Mouse (Mus musculus): ENCODE data around the gene Trmt10a. TPM values are rescaled to one million over a fixed set of nuclear protein-coding genes. Genes with fewer than 3 reads are reported as not detected.

The Trmt10a gene
- polyA plus RNA-seq, 1 experiment from 2014 or later, result 7.0 TPM

DNA sequence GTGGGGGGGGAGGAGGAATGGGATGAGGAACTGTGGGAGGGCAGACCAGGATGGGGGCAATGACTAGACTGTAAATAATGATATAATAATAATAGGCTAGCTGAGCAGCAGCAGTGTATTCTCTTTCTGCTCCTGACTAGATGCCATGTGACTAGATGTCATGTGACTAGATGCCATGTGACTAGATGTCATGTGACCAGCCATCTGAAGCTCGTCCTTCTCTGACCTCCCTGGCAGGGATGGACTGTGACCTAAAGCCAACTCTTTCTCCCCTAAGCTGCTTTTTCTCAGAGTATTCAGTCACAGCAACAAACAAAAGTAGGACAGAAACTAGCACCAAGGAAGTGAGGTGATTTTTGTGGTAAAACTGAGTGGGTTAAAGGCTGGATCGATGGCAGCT lies 38.8 kb downstream of the Trmt10a start:
- no peaks in the 10 kb centered on the region for H3K27me3 ChIP-seq
- H3K4me1 ChIP-seq, result no peaks in the 10 kb centered on the region
- H3K36me3 ChIP-seq, result no peaks in the 10 kb centered on the region
- no peak for ATAC-seq (replicated peaks)
- H3K4me3 ChIP-seq, result no peak overlapping the region
- no peak overlapping the region for H3K27ac ChIP-seq (replicated peaks)
- no peak overlapping the region for H3K4me2 ChIP-seq (replicated peaks)
- H3K9ac ChIP-seq (replicated peaks), result no peak overlapping the region
- 86% methylated on average over 2 of the region's 2 CpGs for WGBS
- no peaks in the 10 kb centered on the region for H3K9me3 ChIP-seq

DNA sequence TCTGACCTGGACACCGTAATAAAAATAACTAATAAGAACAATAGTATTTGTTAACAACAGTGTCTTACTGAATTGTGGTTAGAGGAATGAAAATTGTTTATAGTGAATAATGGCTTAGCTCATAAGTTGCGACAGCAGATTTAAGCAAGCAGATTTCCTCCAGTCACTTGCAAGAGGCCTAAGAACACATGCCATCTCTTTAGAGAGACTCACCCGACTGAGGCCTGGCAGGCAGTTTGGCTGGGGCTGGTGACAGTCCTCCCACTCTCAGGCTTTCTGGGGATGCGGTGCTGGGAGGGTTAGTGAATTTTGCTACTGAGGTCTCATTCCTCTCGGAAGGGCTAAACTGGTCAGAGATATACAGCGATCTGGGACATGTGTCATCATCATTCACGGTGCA lies 40.1 kb downstream of the Trmt10a start:
- no peak overlapping the region for H3K4me3 ChIP-seq
- H3K4me2 ChIP-seq (replicated peaks), result no peak overlapping the region
- no peak overlapping the region for H3K27ac ChIP-seq (replicated peaks)
- H3K36me3 ChIP-seq, result no peaks in the 10 kb centered on the region
- 92% methylated on average over 7 of the region's 7 CpGs for WGBS
- no peaks in the 10 kb centered on the region for H3K4me1 ChIP-seq
- H3K9me3 ChIP-seq, result no peaks in the 10 kb centered on the region
- no peaks in the 10 kb centered on the region for H3K27me3 ChIP-seq
- no peak overlapping the region for H3K9ac ChIP-seq (replicated peaks)
- ATAC-seq (replicated peaks), result no peak

DNA sequence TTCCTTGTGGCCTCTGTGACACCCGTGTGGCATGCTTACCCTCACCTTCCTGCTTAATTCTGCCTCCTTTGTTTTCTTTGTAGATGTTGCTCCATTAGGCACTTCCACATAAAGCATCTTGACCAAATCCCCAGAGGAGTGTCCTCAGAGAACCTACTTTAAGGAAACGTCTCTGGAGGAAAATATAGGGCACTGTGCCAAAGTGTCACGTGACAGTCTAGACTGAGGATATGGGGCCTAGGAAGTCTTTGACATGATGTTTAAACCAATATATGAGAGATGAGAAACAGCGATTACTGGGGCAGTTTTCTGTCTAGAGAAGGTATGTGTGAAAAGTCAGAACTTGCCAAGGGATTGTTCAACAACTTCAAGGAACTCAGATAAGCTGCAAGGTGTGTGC lies 42.0 kb downstream of the Trmt10a start:
- Histone ChIP-seq H3K4me1 (no peaks in the 10 kb centered on the region), H3K9ac (replicated peaks) (no peak overlapping the region), H3K4me2 (replicated peaks) (no peak overlapping the region), H3K27me3 (no peaks in the 10 kb centered on the region), H3K4me3 (no peak overlapping the region), H3K36me3 (no peaks in the 10 kb centered on the region), H3K27ac (replicated peaks) (no peak overlapping the region), H3K9me3 (no peaks in the 10 kb centered on the region)
- WGBS, result 54% methylated on average over 4 of the region's 4 CpGs
- ATAC-seq (replicated peaks), result no peak

DNA sequence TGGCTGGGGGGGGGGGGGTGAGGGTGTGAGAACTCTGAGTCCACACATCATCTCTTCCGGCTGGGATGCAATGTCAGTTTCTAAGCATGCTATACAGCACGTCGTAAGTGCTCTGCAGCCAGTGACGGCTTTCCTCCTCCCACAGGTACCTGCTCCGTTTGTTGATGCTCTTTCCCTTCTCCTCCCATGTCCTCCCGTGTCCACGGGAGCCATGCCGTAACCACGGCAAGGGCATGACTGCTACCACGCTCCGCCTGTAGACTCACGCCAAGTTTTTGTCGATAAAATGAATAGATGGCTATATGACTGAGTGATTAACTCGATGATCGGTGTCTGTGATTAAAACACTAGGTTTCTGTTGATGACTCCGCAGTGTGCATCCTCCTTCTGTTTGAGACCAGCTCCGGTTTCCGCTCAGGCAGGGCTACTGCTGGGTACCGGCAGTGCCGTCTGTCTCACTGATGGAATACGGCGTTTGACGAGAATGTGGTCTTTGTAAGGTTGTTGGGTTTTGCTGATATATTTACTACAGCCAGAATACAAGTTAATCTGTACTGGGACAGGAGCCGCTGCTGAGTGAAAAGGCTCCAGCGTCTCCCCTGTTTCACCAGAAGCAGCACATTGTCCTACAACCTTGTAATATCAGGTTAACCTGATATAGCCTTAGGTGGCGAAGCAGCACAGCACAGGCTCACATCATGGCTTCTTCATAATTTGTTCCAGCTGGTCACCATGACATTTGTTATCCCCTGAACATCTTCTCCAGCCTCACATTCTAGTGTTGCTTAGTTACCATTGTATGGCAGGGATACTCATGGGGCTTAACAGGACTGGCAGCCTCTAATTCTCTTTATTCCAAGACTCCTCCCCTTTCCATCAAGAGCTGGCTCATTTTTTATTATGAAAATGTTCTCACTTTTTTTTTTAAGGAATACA lies 43.0 kb downstream of the Trmt10a start:
- Histone ChIP-seq H3K4me2 (replicated peaks) (no peak overlapping the region), H3K36me3 (no peaks in the 10 kb centered on the region), H3K4me3 (no peak overlapping the region), H3K9me3 (no peaks in the 10 kb centered on the region), H3K9ac (replicated peaks) (no peak overlapping the region), H3K4me1 (no peaks in the 10 kb centered on the region), H3K27ac (replicated peaks) (no peak overlapping the region), H3K27me3 (no peaks in the 10 kb centered on the region)
- WGBS, result 93% methylated on average over 26 of the region's 26 CpGs
- no peak for ATAC-seq (replicated peaks)

DNA sequence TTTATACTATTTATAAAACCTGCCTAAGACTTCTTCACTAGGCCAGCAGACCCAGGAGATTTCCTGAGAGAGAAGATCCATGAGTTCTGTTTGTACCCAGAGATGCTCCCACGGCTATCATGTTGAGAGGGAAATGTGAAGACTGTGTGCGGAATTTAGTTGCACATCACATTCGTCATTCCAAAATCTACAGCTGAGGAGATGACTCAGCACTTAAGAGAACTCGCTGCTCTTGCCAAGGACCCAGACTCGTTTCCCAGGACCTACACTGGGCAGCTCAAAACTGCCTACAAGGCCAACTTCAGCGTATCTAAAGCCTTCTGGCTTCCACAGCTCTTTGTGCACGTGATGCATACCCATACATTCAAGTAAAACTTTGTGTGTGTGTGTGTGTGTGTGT lies 49.0 kb downstream of the Trmt10a start:
- no peak overlapping the region for H3K4me3 ChIP-seq
- H3K9me3 ChIP-seq, result no peaks in the 10 kb centered on the region
- WGBS, result 88% methylated on average over 7 of the region's 7 CpGs
- no peak for ATAC-seq (replicated peaks)
- no peak overlapping the region for H3K27ac ChIP-seq (replicated peaks)
- no peaks in the 10 kb centered on the region for H3K36me3 ChIP-seq
- H3K27me3 ChIP-seq, result no peaks in the 10 kb centered on the region
- no peaks in the 10 kb centered on the region for H3K4me1 ChIP-seq
- H3K9ac ChIP-seq (replicated peaks), result no peak overlapping the region
- no peak overlapping the region for H3K4me2 ChIP-seq (replicated peaks)

DNA sequence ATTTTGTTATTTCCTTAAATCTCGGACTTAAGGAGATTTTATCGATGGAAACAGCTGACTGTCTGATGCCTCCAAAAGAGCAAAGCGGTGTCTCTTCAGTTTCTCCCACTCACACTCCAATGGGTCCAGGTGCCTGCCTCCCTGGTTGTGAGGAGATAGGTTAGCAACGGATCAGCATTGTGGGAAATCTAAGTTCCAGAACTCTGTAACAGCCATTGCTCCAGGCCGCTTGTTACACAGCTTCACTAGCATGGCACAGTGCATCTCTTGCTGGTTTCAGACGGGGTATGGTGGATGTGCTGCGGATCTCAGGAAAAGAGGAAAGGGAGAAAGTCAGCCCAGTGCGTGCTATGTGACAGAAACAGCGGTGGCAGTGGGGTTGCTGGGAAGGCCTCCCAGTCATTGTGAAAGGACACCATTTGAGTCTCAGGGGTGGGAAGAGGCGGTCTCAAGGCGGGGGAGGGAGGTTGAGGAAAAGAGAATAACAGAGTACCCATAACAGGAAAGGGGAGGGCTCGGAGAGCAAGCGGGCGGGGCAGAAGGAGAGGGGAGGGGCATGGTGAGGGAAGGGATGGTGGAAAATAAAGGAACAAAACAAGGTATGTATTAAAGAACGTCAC lies 50.5 kb downstream of the Trmt10a start, which contains the start of gene 4930579F01Rik:
Gene 4930579F01Rik (minus strand): TSS at position 143 of the 620 bp plus-strand sequence.
- Histone ChIP-seq H3K4me3 (no peak within 1 kb of the TSS), H3K36me3 (no peaks in the 10 kb centered on the region), H3K4me1 (no peaks in the 10 kb centered on the region), H3K4me2 (replicated peaks) (no peak within 1 kb of the TSS), H3K27ac (replicated peaks) (no peak within 1 kb of the TSS), H3K27me3 (no peaks in the 10 kb centered on the region), H3K9me3 (no peaks in the 10 kb centered on the region), H3K9ac (replicated peaks) (no peak within 1 kb of the TSS)
- ATAC-seq (replicated peaks), result no peak
- 81% methylated on average over 15 of the region's 15 CpGs for WGBS

DNA sequence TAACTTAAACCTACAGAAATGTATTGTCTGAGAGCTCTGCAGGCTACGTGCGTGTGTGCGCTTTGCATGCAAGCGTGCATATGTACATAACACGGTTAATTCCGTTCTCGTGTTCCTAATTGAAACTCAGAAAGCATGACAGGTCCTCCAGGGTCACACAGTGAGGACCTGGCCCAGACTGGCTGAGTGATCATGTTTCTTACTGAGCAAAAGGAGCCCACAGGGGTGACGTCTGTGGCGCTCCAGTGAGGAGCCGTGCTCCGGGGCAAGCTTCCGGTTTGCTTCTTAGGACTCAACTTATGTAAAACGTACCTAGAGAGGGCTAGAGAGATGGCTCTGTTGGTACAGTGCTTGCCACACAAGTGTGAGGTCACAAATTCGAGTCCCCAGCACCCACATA lies 53.8 kb downstream of the Trmt10a start:
- H3K4me2 ChIP-seq (replicated peaks), result no peak overlapping the region
- no peaks in the 10 kb centered on the region for H3K4me1 ChIP-seq
- no peak overlapping the region for H3K27ac ChIP-seq (replicated peaks)
- no peaks in the 10 kb centered on the region for H3K9me3 ChIP-seq
- H3K36me3 ChIP-seq, result no peaks in the 10 kb centered on the region
- H3K27me3 ChIP-seq, result no peaks in the 10 kb centered on the region
- WGBS, result 88% methylated on average over 14 of the region's 14 CpGs
- H3K9ac ChIP-seq (replicated peaks), result no peak overlapping the region
- H3K4me3 ChIP-seq, result no peak overlapping the region
- 0 out of 2 replicates have a peak, but pooled peaks have one; percentile 1 for ATAC-seq (replicated peaks)

DNA sequence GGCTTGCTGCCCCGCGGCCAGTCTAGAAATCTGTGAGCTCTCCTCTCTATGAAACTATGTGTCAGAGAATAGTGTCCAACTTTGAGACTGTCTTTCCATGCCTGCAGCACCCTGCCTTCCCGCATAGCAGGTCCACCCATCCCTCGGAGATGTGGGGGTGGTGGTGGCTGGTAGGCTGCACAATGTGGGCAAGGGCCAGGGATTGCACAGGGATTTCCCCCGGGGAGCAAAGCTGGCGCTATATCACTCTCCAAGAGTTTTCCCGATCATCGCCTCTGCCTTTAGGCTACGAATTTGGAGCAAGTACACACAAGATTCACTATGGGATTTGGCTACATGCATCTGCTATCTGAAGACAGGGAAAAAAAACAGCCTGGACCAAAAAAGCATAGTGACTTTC lies 54.3 kb downstream of the Trmt10a start:
- H3K27me3 ChIP-seq, result no peaks in the 10 kb centered on the region
- 70% methylated on average over 9 of the region's 9 CpGs for WGBS
- ATAC-seq (replicated peaks), result peak; percentile 45

DNA sequence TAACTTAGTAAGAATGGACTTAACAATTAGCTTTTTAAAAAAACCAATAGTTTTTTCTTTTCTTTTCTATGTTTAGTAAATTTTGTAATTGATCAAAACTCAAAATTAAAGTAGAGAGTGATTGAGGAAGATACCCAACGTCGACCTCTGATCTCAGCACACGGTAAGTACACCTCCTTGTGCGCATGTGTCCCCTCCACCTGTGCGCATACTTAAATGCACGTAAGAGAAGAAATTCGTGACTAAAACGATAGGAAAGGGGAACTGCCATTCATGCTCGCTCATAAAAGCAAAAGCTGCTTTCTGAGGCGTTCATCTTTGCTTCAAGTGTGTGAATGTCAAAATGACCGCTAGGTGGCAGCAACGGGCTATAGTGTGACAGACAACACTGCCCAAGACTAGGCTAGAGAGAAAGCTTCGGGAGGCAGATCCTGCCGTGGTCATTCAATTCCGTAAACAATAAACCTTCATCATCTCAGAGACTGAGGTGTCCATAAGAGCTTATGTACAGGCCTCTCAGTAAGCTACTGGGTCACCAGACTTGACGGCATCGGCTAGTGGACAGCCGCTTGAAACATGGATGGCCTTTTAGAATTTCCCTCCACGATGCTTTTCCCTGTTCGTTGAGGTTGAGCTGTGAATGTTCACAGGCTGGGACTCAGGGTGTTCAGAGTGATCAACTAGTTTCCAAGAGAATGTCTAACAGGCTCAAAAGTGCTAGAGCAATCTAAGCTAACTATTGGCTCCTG lies 54.9 kb downstream of the Trmt10a start:
- Histone ChIP-seq H3K9ac (replicated peaks) (peak overlapping the region; percentile 48), H3K27me3 (no peaks in the 10 kb centered on the region), H3K4me1 (no peaks in the 10 kb centered on the region), H3K9me3 (no peaks in the 10 kb centered on the region), H3K4me3 (peak overlapping the region; percentile 28), H3K4me2 (replicated peaks) (peak overlapping the region; percentile 45), H3K36me3 (no peaks in the 10 kb centered on the region), H3K27ac (replicated peaks) (no peak overlapping the region)
- WGBS, result 26% methylated on average over 20 of the region's 20 CpGs
- peak; percentile 98 for ATAC-seq (replicated peaks)

More for the DNA sequence above, 54.3 kb downstream of the Trmt10a start:
- no peaks in the 10 kb centered on the region for H3K4me1 ChIP-seq
- H3K4me2 ChIP-seq (replicated peaks), result no peak overlapping the region
- H3K9me3 ChIP-seq, result no peaks in the 10 kb centered on the region
- no peak overlapping the region for H3K27ac ChIP-seq (replicated peaks)
- no peak overlapping the region for H3K4me3 ChIP-seq
- H3K9ac ChIP-seq (replicated peaks), result no peak overlapping the region
- no peaks in the 10 kb centered on the region for H3K36me3 ChIP-seq

DNA sequence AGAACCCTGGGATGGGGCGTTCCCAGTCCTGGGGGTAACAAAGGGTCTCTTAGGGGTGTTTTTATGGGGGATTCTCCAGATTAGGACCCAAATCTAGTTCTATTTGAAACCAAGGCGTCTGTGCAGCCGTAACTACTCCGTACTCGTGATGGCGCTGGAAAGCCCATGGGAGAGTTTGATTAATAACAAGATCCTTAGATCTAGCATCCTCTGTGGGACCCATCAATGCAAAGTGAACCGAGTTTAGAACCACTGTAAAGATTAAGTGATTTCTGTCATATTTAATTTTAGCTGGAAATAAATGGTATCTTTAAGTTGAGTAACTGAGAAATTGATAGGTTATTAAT lies 55.4 kb downstream of the Trmt10a start:
- H3K9ac ChIP-seq (replicated peaks), result peak overlapping the region; percentile 48
- H3K4me2 ChIP-seq (replicated peaks), result peak overlapping the region; percentile 45; the same call in 1 of the 2 replicates
- H3K27me3 ChIP-seq, result no peaks in the 10 kb centered on the region
- 0 out of 2 replicates have a peak, but pooled peaks have one; percentile 4 for ATAC-seq (replicated peaks)
- H3K27ac ChIP-seq (replicated peaks), result no peak overlapping the region
- H3K4me1 ChIP-seq, result no peaks in the 10 kb centered on the region
- H3K4me3 ChIP-seq, result no peak overlapping the region
- H3K36me3 ChIP-seq, result no peaks in the 10 kb centered on the region
- WGBS, result 79% methylated on average over 7 of the region's 7 CpGs
- H3K9me3 ChIP-seq, result no peaks in the 10 kb centered on the region

DNA sequence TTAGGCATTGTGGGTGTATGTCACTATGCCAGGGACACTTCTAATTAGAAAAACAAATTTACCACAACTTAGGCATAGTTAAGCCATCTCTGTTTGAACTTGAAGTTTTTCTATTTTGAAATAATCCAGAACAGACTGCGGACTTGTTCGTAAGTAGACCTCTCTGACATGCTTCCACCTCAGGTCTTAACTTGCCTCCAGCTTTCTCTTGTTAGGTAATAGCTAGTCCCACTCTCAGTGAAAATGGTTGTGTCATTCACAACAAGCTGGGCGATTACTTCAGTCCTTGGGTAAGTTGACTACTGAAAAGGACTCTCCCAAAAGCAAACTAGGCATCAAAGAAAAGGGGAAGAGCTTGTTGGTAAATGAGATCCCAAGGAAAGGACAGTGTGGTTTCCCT lies 65.6 kb downstream of the Trmt10a start:
- Histone ChIP-seq H3K27ac (replicated peaks) (no peak overlapping the region), H3K36me3 (no peaks in the 10 kb centered on the region), H3K4me1 (no peaks in the 10 kb centered on the region), H3K27me3 (no peaks in the 10 kb centered on the region), H3K9me3 (no peaks in the 10 kb centered on the region), H3K9ac (replicated peaks) (no peak overlapping the region), H3K4me3 (no peak overlapping the region), H3K4me2 (replicated peaks) (no peak overlapping the region)
- WGBS, result 91% methylated on average over 3 of the region's 3 CpGs
- no peak for ATAC-seq (replicated peaks)

Measured in forebrain, embryonic 15.5 days (tissue).